Mouse (Mus musculus) layer of hippocampus, postnatal 10 days (tissue): ENCODE measurements around the gene Olfr1415. TPM values are rescaled to one million over a fixed set of nuclear protein-coding genes. Genes with fewer than 3 reads are reported as not detected.
A peak's percentile ranks its signal among the peaks of the same experiment; 100 is the strongest.
"Not testable (repeated sequence)": the region's sequence is repeated elsewhere in the genome, so short reads cannot be mapped to it uniquely, and the experiment has no call there.

Source experiments
- DNase-seq, 2 experiments: peaks; one replicate each; pipeline ENCODE4 v3.0.0; 2021; ENCODE audit warnings: low spot score in 2 of 2
- long read RNA-seq: library from polyadenylated mRNA; stranded (forward); transcript quantifications from one replicate; pipeline ENCODE4 v2.0.0, GENCODE M21; 2023
- total RNA-seq, 2 experiments: library from RNA; stranded (reverse); gene quantifications; 2 replicates each; pipeline ENCODE4 v1.2.3; 2021

The Olfr1415 gene
- not detected for total RNA-seq
- long read RNA-seq: 0 reads

- no peak for DNase-seq
Measured at GRCm38 (mm10) chr1:92496001-92496400, at the start of gene Olfr1415. TSS of gene Olfr1415 (minus strand) at chr1:92496101.

- DNase-seq: no peak
Measured at GRCm38 (mm10) chr1:92539071-92539470, 43.2 kb upstream of the Olfr1415 start.

- no peak for DNase-seq
Measured at GRCm38 (mm10) chr1:92536972-92537371, 41.1 kb upstream of the Olfr1415 start.

- no peak for DNase-seq
Measured at GRCm38 (mm10) chr1:92523764-92524163, 27.9 kb upstream of the Olfr1415 start.

- DNase-seq: peak; percentile 65 to 72
Measured at GRCm38 (mm10) chr1:92521376-92521775, 25.5 kb upstream of the Olfr1415 start.

GRCm38 (mm10) chr1:92519046-92519445 is 23.1 kb upstream of the Olfr1415 start:
- DNase-seq: no peak

- no peak for DNase-seq
Measured at GRCm38 (mm10) chr1:92518561-92518960, 22.7 kb upstream of the Olfr1415 start, which contains the start of gene Olfr1414. TSS of gene Olfr1414 (minus strand) at chr1:92518661.

GRCm38 (mm10) chr1:92515390-92515789 is 19.5 kb upstream of the Olfr1415 start:
- DNase-seq: no peak

GRCm38 (mm10) chr1:92511646-92512045 is 15.7 kb upstream of the Olfr1415 start:
- not testable (repeated sequence) for DNase-seq

- DNase-seq: no peak
Measured at GRCm38 (mm10) chr1:92485013-92485412, 10.9 kb downstream of the Olfr1415 start, which contains the start of gene Olfr1416. TSS of gene Olfr1416 (minus strand) at chr1:92485113.

GRCm38 (mm10) chr1:92474066-92474578 is 21.8 kb downstream of the Olfr1415 start:
- DNase-seq: no peak

GRCm38 (mm10) chr1:92473165-92474041 is 22.5 kb downstream of the Olfr1415 start, which contains the start of gene Ndufa10:
TSS of gene Ndufa10 (minus strand) at chr1:92473860.
- DNase-seq: peak; percentile 96

GRCm38 (mm10) chr1:92468891-92469290 is 27.0 kb downstream of the Olfr1415 start:
- DNase-seq: no peak

- DNase-seq: no peak
Measured at GRCm38 (mm10) chr1:92458416-92458815, 37.5 kb downstream of the Olfr1415 start.

GRCm38 (mm10) chr1:92457758-92458157 is 38.1 kb downstream of the Olfr1415 start:
- no peak for DNase-seq

GRCm38 (mm10) chr1:92453751-92454445 is 42.0 kb downstream of the Olfr1415 start:
- no peak for DNase-seq

- no peak for DNase-seq
Measured at GRCm38 (mm10) chr1:92448293-92448692, 47.6 kb downstream of the Olfr1415 start.

GRCm38 (mm10) chr1:92441453-92442063 is 54.3 kb downstream of the Olfr1415 start:
- DNase-seq: no peak

GRCm38 (mm10) chr1:92440066-92440750 is 55.7 kb downstream of the Olfr1415 start:
- no peak for DNase-seq
